Mouse (Mus musculus) leukemia stem cell, adult 10-12 weeks (primary cell): ENCODE results near the gene Lgals8. TPM values are rescaled to one million over a fixed set of nuclear protein-coding genes. Genes with fewer than 3 reads are reported as not detected.

Experiments
- polyA plus RNA-seq: library from polyadenylated mRNA; stranded (reverse); fragments of >175 nt; gene quantifications from 2 replicates; pipeline ENCODE4 v1.2.3, GENCODE M21; 2012; ENCODE audit warnings: low replicate concordance

Lgals8 gene
- polyA plus RNA-seq = 1.8 and 1.9 TPM in 2 replicates

DNA sequence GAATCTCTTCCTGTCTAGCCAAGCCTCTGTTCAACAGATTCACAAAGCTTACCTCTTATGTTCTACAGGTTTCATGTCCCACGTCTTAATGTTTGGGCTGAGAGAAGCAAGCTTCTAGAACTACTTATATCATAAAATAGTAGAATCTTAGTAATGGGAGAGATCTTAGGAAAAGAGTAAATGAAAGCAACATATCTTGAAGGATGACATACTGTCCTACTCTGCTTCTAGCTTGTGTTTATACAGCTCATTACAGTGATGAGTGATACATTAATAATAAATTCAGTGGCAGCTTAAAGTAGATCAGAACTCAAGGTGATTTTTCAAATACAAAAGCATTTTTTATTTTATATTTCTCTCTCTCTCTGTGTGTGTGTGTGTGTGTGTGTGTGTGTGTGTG lies at the start of gene Lgals8:
Lgals8 (minus strand) TSS at position 101 of the 400 bp plus-strand sequence.

DNA sequence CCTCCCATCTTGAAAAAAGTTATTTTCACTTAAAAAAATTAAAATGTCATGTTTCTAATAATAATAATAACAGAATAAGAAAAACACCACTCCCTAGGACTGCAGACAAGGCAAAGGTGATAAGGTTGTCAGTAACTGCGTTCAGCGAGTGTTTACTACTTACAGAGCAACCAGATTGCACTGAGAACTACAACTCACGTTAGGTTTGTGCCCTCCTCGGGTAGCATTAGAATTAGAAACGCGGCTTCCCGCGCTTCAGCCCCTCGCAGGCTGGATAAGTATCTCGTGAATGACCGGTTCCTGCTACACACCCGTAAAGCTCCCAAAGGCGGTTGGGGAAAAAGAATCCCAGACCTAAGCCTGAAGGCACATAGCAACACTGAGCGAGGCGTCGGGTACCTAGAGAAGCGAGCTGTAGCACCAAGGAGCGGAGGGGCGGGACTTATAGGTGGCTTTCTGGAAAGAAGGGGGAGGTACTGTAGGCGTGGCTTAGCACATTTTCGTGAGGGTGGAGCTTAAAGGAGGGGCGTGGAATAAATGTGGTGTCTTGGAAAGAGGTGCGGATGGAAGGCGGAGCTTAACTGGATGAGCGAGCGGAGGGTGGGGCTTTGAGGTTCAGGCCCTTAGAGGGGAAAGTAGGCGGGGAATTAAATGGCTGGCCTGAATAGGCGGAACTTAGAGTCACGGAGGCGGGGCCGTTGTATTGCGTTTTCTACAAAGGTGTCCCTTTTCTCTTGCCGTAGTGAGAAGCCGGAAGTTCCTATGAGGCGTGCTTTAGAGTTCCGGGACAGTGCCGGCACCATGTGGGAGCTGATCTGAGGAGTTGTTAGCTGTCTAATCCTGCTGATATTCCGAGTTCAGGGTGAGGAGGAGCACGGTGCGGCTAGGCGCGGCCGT lies 69.9 kb downstream of the Lgals8 start, which contains the start of gene Heatr1:
Heatr1 (plus strand) TSS at position 419 of the 897 bp plus-strand sequence.

Other genes starting within 250 kb of the Lgals8 start
- 4.1 and 15.4 TPM in 2 replicates for gene Mtr, start 206.8 kb downstream of the Lgals8 start, polyA plus RNA-seq
- 0.46 TPM in 1 of 2 replicates, not detected in the other for gene Actn2, start 124.2 kb downstream of the Lgals8 start, polyA plus RNA-seq
- 4.5 and 29.8 TPM in 2 replicates for gene Heatr1, start 69.9 kb downstream of the Lgals8 start, polyA plus RNA-seq
- gene Edaradd, start 55.5 kb upstream of the Lgals8 start, polyA plus RNA-seq = 0.15 and 0.24 TPM in 2 replicates
- 5.1 and 5.9 TPM in 2 replicates for gene Ero1lb, start 100.9 kb upstream of the Lgals8 start, polyA plus RNA-seq